Mouse (Mus musculus) forebrain, embryonic 11.5 days (tissue): ENCODE results near the gene Ino80d. TPM values are rescaled to one million over a fixed set of nuclear protein-coding genes. Genes with fewer than 3 reads are reported as not detected.

ENCODE experiments used
- ATAC-seq: fragments of 200-750 bp; cut with Nextera tagmentation; replicated peaks from 2 replicates; pipeline ENCODE4 v1.8.0; 2017; ENCODE audit warnings: moderate TSS enrichment; ENCODE audit not compliant: low FRiP score
- DNase-seq: peaks from one replicate; pipeline ENCODE4 v3.0.0-alpha.2; 2017; ENCODE audit warnings: low spot score
- H3K27ac ChIP-seq: fragments of 300-500 bp; sonication (generic); 2 replicates; pipeline ENCODE4 v1.5.1; 2014; ENCODE audit warnings: low read depth, low read length
- H3K27me3 ChIP-seq: fragments of 300-500 bp; sonication (generic); 2 replicates; pipeline ENCODE4 v1.6.1; 2014; ENCODE audit warnings: mild to moderate bottlenecking, low read length, mixed read lengths; ENCODE audit not compliant: control insufficient read depth, insufficient read depth
- H3K36me3 ChIP-seq: fragments of 300-500 bp; sonication (generic); 2 replicates; pipeline ENCODE4 v1.6.1; 2014; ENCODE audit warnings: mild to moderate bottlenecking, low read length, moderate library complexity, mixed read lengths; ENCODE audit not compliant: control insufficient read depth, insufficient read depth
- H3K4me1 ChIP-seq: fragments of 300-500 bp; sonication (generic); replicated peaks from 2 replicates; pipeline ENCODE4 v1.6.1; 2014; ENCODE audit warnings: low read length, mixed read lengths; ENCODE audit not compliant: control insufficient read depth, insufficient read depth
- H3K4me2 ChIP-seq: fragments of 300-500 bp; sonication (generic); 2 replicates; pipeline ENCODE4 v1.6.1; 2014; ENCODE audit warnings: low read depth, mild to moderate bottlenecking, low read length, moderate library complexity, mixed read lengths; ENCODE audit not compliant: severe bottlenecking
- H3K4me3 ChIP-seq: fragments of 300-500 bp; sonication (generic); 2 replicates; pipeline ENCODE4 v1.5.1; 2014; ENCODE audit warnings: low read depth, low read length
- H3K9ac ChIP-seq: fragments of 300-500 bp; sonication (generic); 2 replicates; pipeline ENCODE4 v1.6.1; 2014; ENCODE audit warnings: low read length
- H3K9me3 ChIP-seq: fragments of 300-500 bp; sonication (generic); 2 replicates; pipeline ENCODE4 v1.6.1; 2016; ENCODE audit warnings: low read length, mixed read lengths; ENCODE audit not compliant: control insufficient read depth
- WGBS: fragments of 180-500 bp; shearing (Covaris S2); extraction: QIAGEN DNeasy Blood & Tissue Kit; methylation state at CpG from one replicate; pipeline ENCODE4 v1.1.7; 2014; 5-methylcytosine and 5-hydroxymethylcytosine counted together
- polyA plus RNA-seq: library from polyadenylated mRNA; unstranded; fragments of >200 nt; fragmentation: Nextera tagmentation; extraction: Ambion mirVana; gene quantifications from 2 replicates; pipeline ENCODE4 v1.2.1, GENCODE M21; 2014

Ino80d gene
- polyA plus RNA-seq, 1 experiment from 2014 or later, result 12.6 TPM

GRCm38 (mm10) chr1:63057318-63057717 is 57.1 kb downstream of the Ino80d start:
- WGBS, result 94% methylated on average over 3 of the region's 3 CpGs
- Histone ChIP-seq H3K36me3 (peaks cover 18% of the 10 kb centered on the region; the same call in 1 of the 2 replicates), H3K4me2 (no peak overlapping the region), H3K4me3 (no peak overlapping the region), H3K9me3 (no peaks in the 10 kb centered on the region), H3K27me3 (no peaks in the 10 kb centered on the region), H3K9ac (no peak overlapping the region), H3K4me1 (no peaks in the 10 kb centered on the region), H3K27ac (no peak overlapping the region)
- DNase-seq, result no peak
- no peak for ATAC-seq

- DNase-seq (no peak), ATAC-seq (no peak)
- peaks cover 12% of the 10 kb centered on the region; the same call in 1 of the 2 replicates for H3K36me3 ChIP-seq
- no peaks in the 10 kb centered on the region for H3K9me3 ChIP-seq
- H3K4me3 ChIP-seq, result no peak overlapping the region
- H3K27ac ChIP-seq, result no peak overlapping the region
- WGBS, result 74% methylated on average over 3 of the region's 3 CpGs
- H3K4me2 ChIP-seq, result no peak overlapping the region
- no peak overlapping the region for H3K9ac ChIP-seq
- H3K27me3 ChIP-seq, result no peaks in the 10 kb centered on the region
- H3K4me1 ChIP-seq, result no peaks in the 10 kb centered on the region
These were observed 59.1 kb downstream of the Ino80d start for GRCm38 (mm10) chr1:63055386-63055785.

GRCm38 (mm10) chr1:63050866-63051265 is 63.6 kb downstream of the Ino80d start:
- H3K4me3 ChIP-seq, result no peak overlapping the region
- DNase-seq (no peak), ATAC-seq (no peak)
- H3K9me3 ChIP-seq, result no peaks in the 10 kb centered on the region
- H3K27ac ChIP-seq, result no peak overlapping the region
- H3K9ac ChIP-seq, result no peak overlapping the region
- H3K4me2 ChIP-seq, result no peak overlapping the region
- H3K27me3 ChIP-seq, result no peaks in the 10 kb centered on the region
- no peaks in the 10 kb centered on the region for H3K36me3 ChIP-seq
- H3K4me1 ChIP-seq, result no peaks in the 10 kb centered on the region
- 88% methylated on average over 8 of the region's 8 CpGs for WGBS

- DNase-seq (no peak), ATAC-seq (no peak)
- Histone ChIP-seq H3K4me2 (no peak overlapping the region), H3K27me3 (no peaks in the 10 kb centered on the region), H3K9me3 (no peaks in the 10 kb centered on the region), H3K4me1 (no peaks in the 10 kb centered on the region), H3K36me3 (no peaks in the 10 kb centered on the region), H3K27ac (no peak overlapping the region), H3K9ac (no peak overlapping the region), H3K4me3 (no peak overlapping the region)
- 94% methylated on average over 3 of the region's 3 CpGs for WGBS
These were observed 64.5 kb downstream of the Ino80d start for GRCm38 (mm10) chr1:63049977-63050376.

DNA sequence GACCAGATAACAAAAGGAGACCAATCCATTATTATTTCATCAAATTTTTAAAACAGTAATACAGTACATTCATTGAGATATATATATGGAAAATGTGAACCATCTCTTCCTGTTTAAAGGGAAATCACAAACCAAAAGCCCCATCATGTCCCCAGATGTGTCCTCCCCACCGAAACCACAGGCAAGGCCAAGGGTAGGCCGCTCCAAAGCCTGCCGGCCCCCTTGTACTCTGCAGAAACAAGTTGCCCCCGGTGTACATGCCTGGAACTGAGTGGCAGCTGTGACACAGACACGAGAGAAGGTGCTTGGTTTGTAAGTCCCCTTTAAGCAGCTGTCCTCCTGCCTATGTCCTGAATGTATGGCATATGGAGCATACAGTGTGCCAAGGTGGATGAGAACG is 66.5 kb downstream of the Ino80d start:
- Histone ChIP-seq H3K4me2 (no peak overlapping the region), H3K27me3 (no peaks in the 10 kb centered on the region), H3K27ac (no peak overlapping the region), H3K4me3 (no peak overlapping the region), H3K9me3 (no peaks in the 10 kb centered on the region), H3K36me3 (no peaks in the 10 kb centered on the region), H3K4me1 (no peaks in the 10 kb centered on the region), H3K9ac (no peak overlapping the region)
- WGBS, result 94% methylated on average over 6 of the region's 6 CpGs
- DNase-seq (no peak), ATAC-seq (no peak)

DNA sequence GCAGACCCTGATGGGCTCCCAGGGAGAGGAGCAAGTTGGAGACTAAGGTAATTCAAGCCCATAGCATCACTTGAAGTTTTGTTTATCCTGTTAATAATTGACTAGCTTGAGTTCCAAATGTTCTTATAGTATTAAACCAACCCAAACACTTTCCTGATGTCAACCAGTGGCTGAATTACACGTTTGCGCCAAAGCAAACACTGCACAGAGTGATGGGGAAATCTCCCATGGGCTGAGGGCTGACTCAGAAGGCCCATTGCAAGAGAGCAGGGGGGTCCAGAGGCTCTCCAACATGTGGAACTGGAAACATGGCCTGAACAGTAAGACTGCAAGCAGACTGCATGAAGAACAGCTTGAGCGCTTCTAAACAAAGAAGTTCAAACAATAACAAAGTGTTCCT is 81.5 kb downstream of the Ino80d start:
- H3K36me3 ChIP-seq, result no peaks in the 10 kb centered on the region
- H3K4me1 ChIP-seq, result no peaks in the 10 kb centered on the region
- ATAC-seq (no peak), DNase-seq (no peak)
- no peak overlapping the region for H3K9ac ChIP-seq
- H3K4me3 ChIP-seq, result no peak overlapping the region
- no peak overlapping the region for H3K4me2 ChIP-seq
- 86% methylated on average over 3 of the region's 3 CpGs for WGBS
- no peaks in the 10 kb centered on the region for H3K9me3 ChIP-seq
- no peaks in the 10 kb centered on the region for H3K27me3 ChIP-seq
- no peak overlapping the region for H3K27ac ChIP-seq

DNA sequence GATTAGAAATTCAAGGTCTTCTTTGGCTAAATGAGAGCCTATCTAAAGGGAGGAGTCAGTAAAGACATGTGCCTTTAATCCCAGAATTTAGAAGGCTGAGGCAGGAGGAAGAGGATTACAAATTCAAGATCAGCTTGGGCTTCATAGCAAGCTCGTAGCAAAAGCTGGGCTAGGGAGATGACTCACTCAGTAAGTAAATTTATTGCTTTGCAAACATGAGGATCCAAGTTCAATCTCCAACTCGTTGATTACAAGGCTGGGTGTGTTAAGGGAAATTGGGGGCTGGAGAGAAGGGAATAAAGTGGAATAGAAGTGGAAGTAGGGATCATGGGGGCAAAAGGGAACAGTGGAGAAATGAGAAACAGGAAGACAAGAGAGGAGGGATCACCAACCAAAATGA is 94.6 kb downstream of the Ino80d start:
- Histone ChIP-seq H3K9ac (no peak overlapping the region), H3K9me3 (no peaks in the 10 kb centered on the region), H3K27ac (no peak overlapping the region), H3K4me3 (no peak overlapping the region), H3K4me1 (no peaks in the 10 kb centered on the region), H3K27me3 (no peaks in the 10 kb centered on the region), H3K36me3 (no peaks in the 10 kb centered on the region), H3K4me2 (no peak overlapping the region)
- ATAC-seq (no peak), DNase-seq (no peak)
- WGBS, result 77% methylated on average over 2 of the region's 2 CpGs

- H3K27me3 ChIP-seq, result no peaks in the 10 kb centered on the region
- no peak for ATAC-seq
- no peaks in the 10 kb centered on the region for H3K9me3 ChIP-seq
- no peaks in the 10 kb centered on the region for H3K4me1 ChIP-seq
- no peak overlapping the region for H3K9ac ChIP-seq
- DNase-seq, result no peak
- no peak overlapping the region for H3K27ac ChIP-seq
- 69% methylated on average over 12 of the region's 12 CpGs for WGBS
- no peaks in the 10 kb centered on the region for H3K36me3 ChIP-seq
- no peak overlapping the region for H3K4me3 ChIP-seq
- H3K4me2 ChIP-seq, result no peak overlapping the region
These were observed 109.3 kb downstream of the Ino80d start for GRCm38 (mm10) chr1:63005013-63005646.

- H3K4me3 ChIP-seq, result no peak overlapping the region
- H3K4me1 ChIP-seq, result no peaks in the 10 kb centered on the region
- H3K27ac ChIP-seq, result no peak overlapping the region
- 80% methylated on average over 3 of the region's 3 CpGs for WGBS
- no peak overlapping the region for H3K4me2 ChIP-seq
- ATAC-seq (no peak), DNase-seq (no peak)
- H3K9ac ChIP-seq, result no peak overlapping the region
- H3K27me3 ChIP-seq, result no peaks in the 10 kb centered on the region
- no peaks in the 10 kb centered on the region for H3K9me3 ChIP-seq
- H3K36me3 ChIP-seq, result no peaks in the 10 kb centered on the region
These were observed 112.6 kb downstream of the Ino80d start for GRCm38 (mm10) chr1:63001874-63002273.
